Mouse (Mus musculus) forebrain, postnatal 0 days (tissue): ENCODE measurements around the gene Fip1l1. TPM values are rescaled to one million over a fixed set of nuclear protein-coding genes. Genes with fewer than 3 reads are reported as not detected.

Experiments used
- ATAC-seq: fragments of 200-750 bp; cut with Nextera tagmentation; 2 replicates; pipeline ENCODE4 v1.8.0; 2017; ENCODE audit warnings: mild to moderate bottlenecking, moderate library complexity
- DNase-seq: peaks from one replicate; pipeline ENCODE4 v3.0.0-alpha.2; 2015
- H3K27ac ChIP-seq: fragments of 300-500 bp; sonication (generic); 2 replicates; pipeline ENCODE4 v1.5.1; 2014; ENCODE audit warnings: low read depth, mild to moderate bottlenecking, antibody characterized with exemption, low read length, moderate library complexity, mixed read lengths
- H3K27me3 ChIP-seq: fragments of 300-500 bp; sonication (generic); 2 replicates; pipeline ENCODE4 v1.6.1; 2014; ENCODE audit warnings: mild to moderate bottlenecking, low read length, mixed read lengths; ENCODE audit not compliant: insufficient read depth
- H3K36me3 ChIP-seq: fragments of 300-500 bp; sonication (generic); 2 replicates; pipeline ENCODE4 v1.6.1; 2014; ENCODE audit warnings: mild to moderate bottlenecking, moderate library complexity; ENCODE audit not compliant: insufficient read depth
- H3K4me1 ChIP-seq: fragments of 300-500 bp; sonication (generic); 2 replicates; pipeline ENCODE4 v1.6.1; 2014; ENCODE audit warnings: antibody characterized with exemption; ENCODE audit not compliant: insufficient read depth
- H3K4me2 ChIP-seq: fragments of 300-500 bp; sonication (generic); 2 replicates; pipeline ENCODE4 v1.6.1; 2014; ENCODE audit warnings: low read depth, mild to moderate bottlenecking, moderate library complexity
- H3K4me3 ChIP-seq: fragments of 300-500 bp; sonication (generic); 2 replicates; pipeline ENCODE4 v1.5.1; 2014; ENCODE audit warnings: low read depth, low read length, mixed read lengths
- H3K9ac ChIP-seq: fragments of 300-500 bp; sonication (generic); 2 replicates; pipeline ENCODE4 v1.6.1; 2014; ENCODE audit warnings: mild to moderate bottlenecking
- H3K9me3 ChIP-seq: fragments of 300-500 bp; sonication (generic); 2 replicates; pipeline ENCODE4 v1.6.1; 2016; ENCODE audit warnings: low read length
- CTCF ChIP-seq: sonication (generic); IDR thresholded peaks from 2 replicates; pipeline ENCODE4 v1.5.1; 2016; ENCODE audit warnings: antibody characterized with exemption, control low read depth, low read depth
- WGBS: fragments of 180-500 bp; shearing (Covaris S2); extraction: QIAGEN DNeasy Blood & Tissue Kit; methylation state at CpG from one replicate; pipeline ENCODE4 v1.1.7; 2014; 5-methylcytosine and 5-hydroxymethylcytosine counted together
- polyA plus RNA-seq: library from polyadenylated mRNA; unstranded; fragments of >200 nt; fragmentation: Nextera tagmentation; extraction: Ambion mirVana; gene quantifications from 2 replicates; pipeline ENCODE4 v1.2.1, GENCODE M21; 2015
- total RNA-seq: library from RNA; depleted of rRNA; stranded (reverse); fragments of >200 nt; gene quantifications from 2 replicates; pipeline ENCODE4 v1.2.3, GENCODE M21; 2014

The Fip1l1 gene
- total and polyA plus RNA-seq, 2 experiments from 2014 or later, result 62.1 to 67.8 TPM

DNA sequence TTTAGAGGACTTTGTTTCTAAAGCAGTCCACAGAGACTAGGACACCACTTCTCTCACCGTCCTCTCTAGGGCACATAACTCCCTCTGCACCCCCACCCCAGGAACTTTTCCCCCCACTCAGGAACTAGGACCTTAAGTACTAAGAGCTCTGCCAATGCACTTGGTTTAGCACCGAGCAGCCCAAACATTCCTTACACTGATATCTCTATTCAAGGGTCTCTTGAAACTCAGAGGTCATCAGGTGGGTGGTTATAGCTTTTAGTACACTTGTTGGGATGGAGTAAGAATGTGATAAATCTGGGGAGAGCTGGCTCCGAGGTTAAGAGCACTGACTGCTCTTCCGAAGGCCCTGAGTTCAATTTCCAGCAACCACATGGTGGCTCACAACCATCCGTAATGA is 77.5 kb downstream of the Fip1l1 start:
- Histone ChIP-seq H3K27me3 (peaks cover 4% of the 10 kb centered on the region; the same call in 1 of the 2 replicates), H3K9me3 (no peaks in the 10 kb centered on the region), H3K27ac (no peak overlapping the region), H3K4me3 (no peak overlapping the region), H3K4me2 (no peak overlapping the region), H3K9ac (no peak overlapping the region), H3K36me3 (no peaks in the 10 kb centered on the region), H3K4me1 (no peaks in the 10 kb centered on the region)
- TF ChIP-seq CTCF, result no peak
- ATAC-seq (no peak), DNase-seq (no peak)
- WGBS, result 93% methylated on average over 5 of the region's 5 CpGs

DNA sequence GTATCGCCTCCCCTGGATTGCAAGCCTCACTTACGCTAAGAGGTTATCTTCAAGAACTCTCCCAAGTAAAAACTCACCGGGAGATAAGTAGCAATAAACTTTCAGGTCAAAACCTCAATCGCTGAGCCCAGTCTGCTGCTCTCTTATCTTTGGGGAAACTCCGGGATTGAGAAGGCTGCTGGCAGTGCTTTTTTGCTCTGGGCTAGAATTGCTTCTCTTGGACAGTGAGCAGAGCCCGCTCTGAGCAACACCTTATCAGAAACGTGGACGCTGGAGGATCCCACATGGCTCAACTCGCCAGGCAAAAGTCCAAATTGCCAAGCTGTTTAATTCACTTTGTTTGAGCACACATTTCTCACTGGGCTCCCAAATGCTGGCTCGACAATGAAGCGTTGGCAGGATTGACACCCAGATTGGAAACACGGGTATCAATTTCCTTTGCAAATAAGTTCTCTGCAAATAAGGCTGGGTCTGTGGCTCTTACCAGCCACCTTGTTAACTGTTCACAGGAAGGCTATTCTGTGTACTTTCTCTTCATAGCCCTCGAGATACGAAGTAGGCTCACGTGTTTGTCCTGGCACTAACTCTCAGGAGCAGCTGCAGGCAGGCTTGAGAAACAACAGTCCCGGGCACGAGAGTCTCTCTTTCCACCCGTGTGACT is 78.4 kb downstream of the Fip1l1 start:
- ATAC-seq (peak; percentile 45), DNase-seq (peak; percentile 67)
- Histone ChIP-seq H3K9me3 (no peaks in the 10 kb centered on the region), H3K27me3 (peaks cover 4% of the 10 kb centered on the region; the same call in 1 of the 2 replicates), H3K9ac (no peak overlapping the region), H3K36me3 (no peaks in the 10 kb centered on the region), H3K4me2 (peak overlapping the region; percentile 11), H3K4me3 (no peak overlapping the region), H3K27ac (no peak overlapping the region), H3K4me1 (no peaks in the 10 kb centered on the region)
- WGBS, result 37% methylated on average over 18 of the region's 18 CpGs
- TF ChIP-seq CTCF, result no peak

DNA sequence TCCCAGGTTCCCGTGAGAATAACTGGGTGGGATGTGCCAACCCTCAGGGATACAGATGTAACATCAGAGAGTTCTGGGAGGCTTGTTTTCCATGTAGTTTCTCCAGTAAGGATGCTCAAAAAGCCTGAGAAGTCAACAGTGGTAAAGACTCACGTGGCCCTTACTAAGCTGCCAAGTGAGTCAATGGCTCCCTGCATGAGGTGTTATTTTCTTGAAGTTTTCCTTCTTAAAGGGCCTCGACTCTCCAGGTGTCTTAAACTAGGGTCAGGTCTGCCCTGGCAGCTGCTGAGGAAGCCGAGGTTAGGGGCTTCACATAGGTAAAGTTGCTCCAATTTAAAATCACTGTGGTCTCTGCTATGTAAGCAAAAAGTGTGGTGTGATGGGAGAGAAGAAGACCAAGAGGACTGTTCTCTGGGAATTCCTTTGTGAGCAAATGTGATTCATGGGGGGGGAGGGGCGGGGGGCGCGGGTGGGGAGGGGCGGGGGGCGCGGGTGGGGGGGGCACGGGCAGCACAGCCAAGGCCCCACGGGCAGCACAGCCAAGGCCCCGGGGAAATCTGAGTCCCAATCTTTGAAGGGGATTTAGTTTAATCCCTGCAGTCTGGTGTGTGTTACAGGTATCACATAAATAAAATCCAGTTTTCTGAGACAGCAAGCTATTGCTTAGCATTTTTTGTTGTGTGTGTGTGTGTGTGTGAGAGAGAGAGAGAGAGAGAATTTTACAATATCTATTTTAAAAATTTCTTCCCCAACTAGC is 82.7 kb downstream of the Fip1l1 start:
- no peak for TF ChIP-seq CTCF
- 59% methylated on average over 13 of the region's 13 CpGs for WGBS
- no peak for ATAC-seq

DNA sequence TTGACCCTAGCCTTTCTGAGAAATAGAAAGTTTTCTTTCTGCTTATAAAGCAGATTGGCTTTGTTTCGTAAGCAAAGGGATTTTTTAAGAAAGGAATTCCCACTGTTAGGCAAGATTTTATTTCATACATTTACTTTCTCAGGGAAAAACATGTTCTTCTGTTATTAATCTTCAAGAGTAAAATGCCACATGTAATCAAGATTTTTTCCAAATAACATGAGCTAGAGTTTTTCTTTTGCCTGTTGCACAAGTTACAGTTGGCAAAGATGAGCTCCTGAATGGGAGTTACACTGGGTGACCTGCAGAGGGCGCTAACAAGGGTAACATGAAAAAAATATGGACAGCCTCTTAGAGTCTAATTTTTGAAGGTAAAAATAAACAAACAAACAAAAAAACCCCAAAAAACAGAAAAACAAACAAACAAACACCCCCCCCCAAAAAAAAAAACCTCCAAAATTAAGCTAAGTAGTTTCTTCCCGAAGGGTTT is 83.4 kb downstream of the Fip1l1 start:
- TF ChIP-seq CTCF, result peak; percentile 57
- Histone ChIP-seq H3K36me3 (no peaks in the 10 kb centered on the region), H3K27me3 (peaks cover 4% of the 10 kb centered on the region), H3K4me3 (no peak overlapping the region), H3K4me1 (no peaks in the 10 kb centered on the region), H3K9me3 (no peaks in the 10 kb centered on the region), H3K9ac (no peak overlapping the region), H3K27ac (no peak overlapping the region), H3K4me2 (no peak overlapping the region)
- WGBS, result 70% methylated on average over 3 of the region's 3 CpGs
- DNase-seq (no peak), ATAC-seq (no peak)

More for the DNA sequence above, 82.7 kb downstream of the Fip1l1 start:
- Histone ChIP-seq H3K27me3 (peaks cover 4% of the 10 kb centered on the region), H3K36me3 (no peaks in the 10 kb centered on the region), H3K9me3 (no peaks in the 10 kb centered on the region), H3K27ac (no peak overlapping the region), H3K4me2 (no peak overlapping the region), H3K4me3 (no peak overlapping the region), H3K4me1 (no peaks in the 10 kb centered on the region), H3K9ac (no peak overlapping the region)
- no peak for DNase-seq

DNA sequence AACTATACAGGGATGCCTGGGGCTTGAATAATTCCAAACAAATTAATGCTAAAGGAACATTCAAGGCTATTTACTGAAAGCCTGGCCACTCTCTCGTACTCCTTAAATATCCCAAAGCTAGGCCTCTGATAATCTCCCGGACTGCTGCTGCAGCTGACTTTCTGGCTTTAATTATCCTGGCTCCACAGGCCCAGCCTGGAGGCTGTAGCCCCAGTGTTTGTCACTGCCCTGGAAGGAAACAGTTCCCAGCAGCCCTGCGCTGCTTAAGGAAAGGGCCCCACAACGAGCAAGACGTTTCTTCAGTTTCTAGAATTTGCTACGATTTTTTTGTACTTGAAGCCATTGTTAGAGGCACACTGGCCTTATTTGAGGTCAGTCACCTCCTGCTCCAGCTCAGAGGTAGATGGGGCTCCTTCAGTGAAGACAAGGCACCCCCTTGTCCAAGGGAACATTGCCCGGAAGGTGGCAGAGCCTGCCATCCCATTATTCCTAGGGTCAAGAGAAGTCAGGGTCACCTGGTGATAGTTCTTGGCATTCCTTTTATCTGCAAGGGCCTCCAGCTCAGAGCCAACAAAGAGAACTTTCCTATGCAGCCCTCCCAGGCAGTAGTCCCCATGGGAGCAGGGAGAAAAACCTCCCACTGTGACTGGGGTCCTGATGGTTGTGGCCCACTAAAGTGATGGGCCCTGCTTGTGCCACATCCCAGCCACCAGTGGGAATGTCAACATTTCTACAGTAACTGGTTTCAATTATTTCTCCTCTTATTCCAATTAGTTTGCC is 86.6 kb downstream of the Fip1l1 start:
- DNase-seq (no peak), ATAC-seq (no peak)
- 56% methylated on average over 7 of the region's 7 CpGs for WGBS
- H3K36me3 ChIP-seq, result no peaks in the 10 kb centered on the region
- no peak overlapping the region for H3K4me2 ChIP-seq
- H3K9me3 ChIP-seq, result no peaks in the 10 kb centered on the region
- no peaks in the 10 kb centered on the region; the same call in 1 of the 2 replicates for H3K27me3 ChIP-seq
- H3K9ac ChIP-seq, result no peak overlapping the region
- H3K27ac ChIP-seq, result no peak overlapping the region
- no peaks in the 10 kb centered on the region for H3K4me1 ChIP-seq
- no peak overlapping the region for H3K4me3 ChIP-seq
- TF ChIP-seq CTCF, result no peak

DNA sequence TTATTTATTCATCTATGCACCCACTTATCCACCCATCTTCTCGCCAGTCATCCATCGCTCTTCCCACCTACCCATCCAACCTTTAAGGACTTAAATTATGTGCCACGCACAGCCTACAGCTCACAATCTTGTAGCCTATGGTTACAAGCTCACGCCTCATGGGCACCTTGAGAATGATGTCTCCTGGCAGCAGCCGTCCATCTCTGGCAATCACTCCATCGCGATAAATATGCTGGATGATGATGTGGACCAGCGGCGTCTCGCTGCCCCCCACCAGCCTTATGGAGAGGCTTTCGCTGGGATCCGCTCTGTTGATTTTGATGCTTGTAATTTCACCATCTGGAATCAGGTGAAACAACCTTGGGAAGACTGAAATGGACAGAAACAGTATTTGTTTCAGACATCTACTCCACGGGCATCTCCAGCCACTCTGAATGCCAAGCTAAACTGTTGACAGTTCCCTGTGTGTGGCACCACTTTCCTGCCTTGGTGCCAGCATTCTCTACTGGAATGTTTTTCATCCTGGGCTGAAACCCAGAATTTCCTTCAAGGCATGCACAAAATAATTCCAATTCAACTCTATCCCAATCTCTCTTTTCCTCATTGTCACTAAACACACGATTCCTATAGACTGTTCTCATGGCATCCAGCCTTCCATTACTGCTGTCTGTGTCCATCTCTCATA is 88.2 kb downstream of the Fip1l1 start:
- H3K27ac ChIP-seq, result no peak overlapping the region
- H3K27me3 ChIP-seq, result no peaks in the 10 kb centered on the region; the same call in 1 of the 2 replicates
- H3K4me2 ChIP-seq, result no peak overlapping the region
- no peak overlapping the region for H3K4me3 ChIP-seq
- no peak for TF ChIP-seq CTCF
- H3K9me3 ChIP-seq, result no peaks in the 10 kb centered on the region
- H3K9ac ChIP-seq, result no peak overlapping the region
- no peaks in the 10 kb centered on the region for H3K4me1 ChIP-seq
- H3K36me3 ChIP-seq, result no peaks in the 10 kb centered on the region
- DNase-seq, result peak; percentile 32
- WGBS, result 86% methylated on average over 14 of the region's 14 CpGs
- ATAC-seq, result no peak; the same call in 1 of the 2 replicates
